Mouse (Mus musculus) G1E-ER4 (cell line): Measurements from ENCODE around the gene Add3. TPM values are rescaled to one million over a fixed set of nuclear protein-coding genes. Genes with fewer than 3 reads are reported as not detected.

ENCODE experiments used
- GATA1 ChIP-seq: IDR thresholded peaks from one replicate; pipeline ENCODE4 v1.8.0; 2012; ENCODE audit warnings: low read length, inconsistent platforms
- polyA plus RNA-seq: library from polyadenylated mRNA; stranded (reverse); fragments of >175 nt; gene quantifications from 2 replicates; pipeline ENCODE4 v1.2.3, GENCODE M21; 2012

Add3 gene
- polyA plus RNA-seq, 1 experiment, result 11.8 TPM

DNA sequence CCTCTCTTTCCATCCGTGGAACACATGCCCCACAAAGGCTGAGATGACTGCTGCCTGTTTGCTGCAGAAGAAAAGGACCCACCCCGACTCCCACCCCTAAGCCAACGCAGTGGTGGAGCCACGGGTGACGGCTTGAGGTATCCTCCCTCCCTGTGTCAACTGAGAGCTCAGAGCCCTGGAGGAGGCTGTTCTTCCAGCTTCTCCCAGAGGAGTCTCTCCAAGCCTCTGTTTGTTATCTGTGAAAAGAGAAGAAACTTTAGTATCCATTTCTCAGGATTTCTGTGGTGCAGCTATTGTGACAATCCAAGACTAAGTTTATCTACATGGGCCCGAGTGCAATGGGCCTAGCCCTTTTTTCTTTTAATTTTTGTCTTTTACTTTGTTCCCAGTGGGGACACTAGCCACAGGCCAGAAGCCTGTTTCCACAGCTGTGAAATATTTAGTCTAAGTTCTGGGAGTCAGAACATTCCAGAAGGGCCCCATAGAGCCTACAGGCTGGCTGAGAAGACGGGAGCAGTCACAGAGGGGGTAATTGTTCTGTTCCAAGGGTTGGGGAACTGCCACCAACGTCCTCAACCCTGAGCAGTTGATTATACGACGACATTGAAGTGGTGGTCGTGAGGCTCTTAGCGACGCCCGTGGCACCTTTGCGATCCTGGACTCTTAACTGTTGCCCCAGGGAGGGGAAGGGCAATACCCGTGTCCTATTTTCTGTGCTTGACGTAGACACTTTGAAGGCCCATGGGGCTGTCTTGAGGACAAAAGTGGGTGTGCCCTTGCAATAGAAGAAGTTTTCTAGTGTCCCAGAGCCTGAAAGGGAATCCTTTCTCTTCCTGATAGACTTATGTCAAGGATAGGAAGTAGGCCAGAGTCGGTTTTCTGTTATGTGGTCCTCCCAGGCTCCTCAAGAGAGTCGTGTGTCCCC, 138.5 kb downstream of the Add3 start:
- no peak for TF ChIP-seq GATA1

DNA sequence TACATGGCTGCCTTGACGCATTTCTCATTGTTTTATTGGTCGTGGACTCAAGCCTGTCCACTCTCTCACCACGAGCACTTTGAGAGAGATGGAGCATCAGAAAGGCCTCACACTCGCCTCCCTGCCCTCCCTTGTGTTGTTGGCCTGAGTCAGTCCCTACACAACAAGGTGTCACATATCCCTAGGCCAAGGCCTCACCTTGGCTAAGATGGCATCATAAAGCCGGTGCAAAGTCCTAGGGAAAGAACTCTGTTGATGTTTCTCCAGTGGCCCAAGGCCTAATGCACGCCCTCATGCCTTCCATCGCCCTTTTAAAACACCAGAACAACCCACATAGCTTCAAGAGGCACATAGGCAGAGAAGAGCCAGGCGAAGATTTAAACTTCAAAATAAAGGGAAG, 140.0 kb downstream of the Add3 start:
- no peak for TF ChIP-seq GATA1

DNA sequence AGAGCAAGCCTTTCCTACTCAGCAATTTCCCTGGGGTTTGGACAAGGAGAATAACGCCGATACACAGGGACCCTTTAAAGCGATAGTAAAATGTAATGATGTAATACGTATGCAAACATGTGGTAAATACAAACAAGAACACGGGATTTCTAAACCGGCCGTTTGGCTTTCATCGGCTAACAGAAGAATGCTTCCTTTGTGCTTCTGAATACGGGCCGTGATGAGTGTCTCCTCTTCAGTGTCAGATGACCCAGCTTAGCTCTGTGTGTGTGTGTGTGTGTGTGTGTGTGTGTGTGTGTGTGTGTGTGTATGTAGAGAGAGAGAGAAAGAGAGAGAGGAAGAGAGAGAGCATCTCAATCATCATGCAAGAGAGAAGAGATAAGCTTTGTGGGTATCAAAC, 142.3 kb downstream of the Add3 start:
- no peak for TF ChIP-seq GATA1

DNA sequence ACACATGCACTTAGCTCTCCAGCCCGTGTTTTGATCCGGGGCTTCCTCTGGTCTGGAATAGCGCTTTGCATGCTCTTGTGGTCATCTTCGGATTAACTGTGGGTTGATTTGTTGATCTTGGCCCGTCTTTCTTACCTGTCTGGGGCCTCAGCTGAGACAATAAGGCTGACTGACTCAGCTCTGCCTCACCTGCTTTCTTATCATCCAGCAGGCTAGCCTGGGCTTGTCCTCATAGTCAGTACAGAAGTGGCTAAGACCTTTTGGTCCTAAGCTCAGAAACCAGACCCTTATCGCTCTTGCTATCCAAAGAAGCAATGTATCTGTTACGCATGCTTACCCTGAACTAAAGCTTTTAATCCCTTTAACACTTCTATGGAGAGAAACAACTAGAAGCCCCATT, 143.5 kb downstream of the Add3 start:
- no peak for TF ChIP-seq GATA1

DNA sequence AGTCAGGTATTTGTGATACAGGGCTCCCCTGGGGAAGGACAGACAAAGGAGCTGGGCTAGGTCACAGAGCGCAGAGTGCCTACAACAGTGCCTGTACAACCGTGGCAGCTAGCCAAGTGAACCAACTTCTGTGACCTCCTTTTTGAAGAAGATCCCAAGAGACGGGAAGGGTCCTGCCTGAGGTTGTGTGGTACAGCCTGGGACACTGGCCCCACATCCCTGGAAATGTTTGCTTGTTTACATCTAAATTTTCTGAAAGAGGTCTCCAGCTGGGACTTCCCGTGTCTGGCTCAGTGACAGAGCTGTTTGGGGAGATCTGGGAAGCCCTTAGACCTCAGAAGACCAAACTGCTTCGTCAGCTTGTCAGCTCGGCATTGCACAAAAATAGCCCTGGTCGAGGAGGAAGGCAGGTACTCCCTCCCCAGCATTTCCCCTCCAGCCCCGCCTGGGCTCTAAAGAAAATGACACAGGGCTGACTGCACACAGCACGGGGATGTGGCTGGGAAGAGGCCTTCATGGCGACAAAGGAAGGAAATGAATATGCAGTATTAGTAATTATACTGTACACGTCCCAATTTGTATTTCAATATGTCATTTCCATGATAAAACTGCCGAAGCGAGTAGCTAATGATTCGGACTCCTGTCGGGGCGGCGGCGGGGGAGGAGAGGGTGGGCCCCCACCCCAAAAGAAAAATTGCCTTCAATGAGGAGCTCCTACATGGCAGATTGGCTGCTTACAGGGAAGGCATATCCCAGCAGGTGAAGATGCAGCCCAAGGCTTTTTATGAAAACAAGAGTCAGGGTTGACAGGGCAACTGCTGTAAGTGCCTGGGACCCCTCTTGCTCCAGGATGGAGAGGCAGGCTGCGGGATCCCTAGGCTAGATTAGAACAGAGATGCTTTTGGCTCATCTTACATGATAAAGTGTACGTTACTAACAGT, 144.3 kb downstream of the Add3 start:
- TF ChIP-seq GATA1, result no peak

DNA sequence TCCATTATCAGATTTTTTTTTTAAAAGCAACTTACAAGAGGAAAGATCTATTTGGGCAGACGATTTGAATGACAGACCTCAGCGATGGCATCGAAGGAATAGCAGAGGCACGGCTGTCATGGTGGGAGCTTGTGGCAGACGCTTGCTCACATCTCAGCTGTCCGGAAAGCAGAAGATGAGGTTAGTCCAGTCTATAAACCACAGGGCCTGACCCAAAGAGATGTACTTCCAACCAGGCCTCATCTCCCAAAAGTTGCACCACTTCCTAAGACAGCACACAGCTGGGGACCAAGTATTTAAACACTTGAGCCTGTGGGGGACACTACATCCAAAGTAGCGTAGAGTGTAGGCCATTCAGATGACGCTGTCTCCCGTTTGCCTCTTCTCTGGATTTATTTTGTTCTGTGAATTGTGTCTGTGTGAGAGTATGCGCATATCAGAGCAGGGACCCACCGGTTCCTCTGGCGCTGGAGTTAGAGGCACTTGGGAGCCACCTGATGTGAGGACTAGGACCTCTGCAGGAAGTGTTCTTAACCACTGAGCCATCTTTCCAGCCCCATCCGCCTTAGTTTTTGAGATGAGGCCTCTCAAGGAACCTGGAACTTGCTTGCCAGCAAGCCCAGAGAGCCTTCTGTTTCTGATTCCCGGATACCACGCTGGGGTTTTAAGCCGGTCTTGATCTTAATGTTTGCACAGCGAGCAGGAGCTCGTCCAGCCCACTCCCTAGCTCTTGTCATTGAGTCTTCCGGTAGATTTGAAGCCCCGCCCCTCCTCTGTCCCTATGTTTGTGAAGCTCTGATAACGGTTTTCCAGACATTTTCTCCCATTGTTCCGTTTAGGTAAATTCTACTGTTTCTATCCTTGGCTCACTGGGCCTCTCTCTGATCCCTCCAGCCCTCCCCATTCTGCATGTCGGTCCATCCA, 156.3 kb downstream of the Add3 start:
- TF ChIP-seq GATA1, result no peak

Other genes starting within 250 kb of the Add3 start
- gene Xpnpep1, start 100.2 kb upstream of the Add3 start, polyA plus RNA-seq, result 108 and 223 TPM in 2 replicates
- 30.5 and 34.3 TPM in 2 replicates for gene Mxi1, start 170.1 kb downstream of the Add3 start, polyA plus RNA-seq
- not detected in 2 replicates for gene Gm10197, start 231.3 kb downstream of the Add3 start, polyA plus RNA-seq